Mouse (Mus musculus) E14TG2a.4 (cell line): ENCODE measurements around the gene Tmem63a.
A peak's percentile ranks its signal among the peaks of the same experiment; 100 is the strongest.

Source experiments
- H3K27me3 ChIP-seq: 2 replicates; pipeline ENCODE4 v1.6.1; 2014; ENCODE audit warnings: low read length, control low read depth; ENCODE audit not compliant: insufficient read depth
- H3K36me3 ChIP-seq: 2 replicates; pipeline ENCODE4 v1.6.1; 2014; ENCODE audit warnings: low read length, control low read depth; ENCODE audit not compliant: insufficient read depth
- H3K4me1 ChIP-seq: replicated peaks from 2 replicates; pipeline ENCODE4 v1.6.1; 2014; ENCODE audit warnings: low read depth, low read length, control low read depth
- H3K4me3 ChIP-seq: replicated peaks from 2 replicates; pipeline ENCODE4 v1.5.1; 2014; ENCODE audit warnings: mild to moderate bottlenecking, low read length
- H3K9me3 ChIP-seq: 2 replicates; pipeline ENCODE4 v1.6.1; 2014; ENCODE audit warnings: low read length, control low read depth
- CTCF ChIP-seq: conservative IDR thresholded peaks from 2 replicates; pipeline ENCODE4 v1.5.1; 2014; ENCODE audit warnings: low read length
- NANOG ChIP-seq: IDR thresholded peaks from 2 replicates; pipeline ENCODE4 v1.6.1; 2014; ENCODE audit warnings: borderline replicate concordance, low read length, mixed read lengths
- POU5F1 ChIP-seq: IDR thresholded peaks from 2 replicates; pipeline ENCODE4 v1.6.1; 2014; ENCODE audit warnings: low read length, borderline replicate concordance

The Tmem63a gene

GRCm38 (mm10) chr1:180990671-180991070 is 48.5 kb downstream of the Tmem63a start:
- TF ChIP-seq NANOG: no peak
- no peak for TF ChIP-seq CTCF
- no peak for TF ChIP-seq POU5F1
- H3K27me3 ChIP-seq: no peaks in the 10 kb centered on the region
- H3K9me3 ChIP-seq: no peaks in the 10 kb centered on the region
- no peak overlapping the region for H3K4me3 ChIP-seq
- H3K4me1 ChIP-seq: peaks cover 11% of the 10 kb centered on the region
- peaks cover 37% of the 10 kb centered on the region for H3K36me3 ChIP-seq

DNA sequence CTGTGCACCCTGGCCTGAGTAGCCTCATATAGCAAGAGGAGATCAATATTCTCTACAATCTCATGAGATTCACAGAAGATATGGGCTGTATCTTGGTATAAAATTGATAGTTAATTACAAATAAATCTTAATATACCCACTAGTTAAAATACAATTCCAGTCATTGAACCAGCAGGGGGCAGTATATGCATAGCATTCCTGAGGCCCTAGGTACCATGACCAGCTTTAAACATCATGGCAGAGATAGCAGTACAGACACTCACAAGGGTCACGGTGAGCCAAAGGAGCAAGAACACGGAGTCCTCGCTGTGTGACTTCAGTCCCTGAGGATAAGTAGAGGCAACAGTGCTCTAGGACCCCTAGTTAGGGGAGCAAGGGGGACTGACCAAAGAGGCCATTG is 50.0 kb downstream of the Tmem63a start:
- no peak overlapping the region for H3K4me3 ChIP-seq
- H3K27me3 ChIP-seq: no peaks in the 10 kb centered on the region
- H3K9me3 ChIP-seq: no peaks in the 10 kb centered on the region
- peaks cover 9% of the 10 kb centered on the region for H3K4me1 ChIP-seq
- TF ChIP-seq NANOG (no peak), CTCF (peak; percentile 63)
- peaks cover 42% of the 10 kb centered on the region for H3K36me3 ChIP-seq

GRCm38 (mm10) chr1:181000501-181001092 is 58.5 kb downstream of the Tmem63a start:
- Histone ChIP-seq H3K4me1 (no peaks in the 10 kb centered on the region), H3K27me3 (no peaks in the 10 kb centered on the region), H3K9me3 (no peaks in the 10 kb centered on the region), H3K36me3 (peaks cover 8% of the 10 kb centered on the region), H3K4me3 (no peak overlapping the region)
- TF ChIP-seq POU5F1 (no peak), CTCF (no peak), NANOG (no peak)

GRCm38 (mm10) chr1:181001217-181001616 is 59.1 kb downstream of the Tmem63a start:
- Histone ChIP-seq H3K4me3 (no peak overlapping the region), H3K27me3 (no peaks in the 10 kb centered on the region), H3K9me3 (no peaks in the 10 kb centered on the region), H3K4me1 (no peaks in the 10 kb centered on the region), H3K36me3 (0 out of 2 replicates have a peak, but pooled peaks cover 3% of the 10 kb centered on the region)
- TF ChIP-seq CTCF: no peak

DNA sequence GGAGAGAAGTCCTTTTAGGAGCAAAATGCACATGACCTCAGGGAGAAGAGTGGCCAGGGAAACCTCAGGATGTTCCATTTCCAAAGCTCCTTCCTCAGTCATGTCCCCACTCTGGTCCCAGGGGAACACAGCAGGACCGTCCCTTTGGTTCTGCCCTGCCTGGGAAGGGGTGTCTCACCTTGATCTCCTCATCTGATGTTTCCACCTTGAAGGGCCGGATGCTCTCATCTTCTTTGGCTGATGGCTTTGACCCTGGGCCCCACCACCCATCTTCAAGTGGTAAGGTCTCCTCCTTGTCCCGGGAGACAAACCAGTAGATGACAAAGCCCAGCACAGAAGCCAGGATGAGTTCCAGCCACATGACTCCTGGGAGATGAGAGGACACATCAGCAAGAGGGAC is 59.5 kb downstream of the Tmem63a start:
- H3K9me3 ChIP-seq: no peaks in the 10 kb centered on the region
- no peaks in the 10 kb centered on the region for H3K27me3 ChIP-seq
- TF ChIP-seq POU5F1 (no peak), CTCF (no peak), NANOG (no peak)

DNA sequence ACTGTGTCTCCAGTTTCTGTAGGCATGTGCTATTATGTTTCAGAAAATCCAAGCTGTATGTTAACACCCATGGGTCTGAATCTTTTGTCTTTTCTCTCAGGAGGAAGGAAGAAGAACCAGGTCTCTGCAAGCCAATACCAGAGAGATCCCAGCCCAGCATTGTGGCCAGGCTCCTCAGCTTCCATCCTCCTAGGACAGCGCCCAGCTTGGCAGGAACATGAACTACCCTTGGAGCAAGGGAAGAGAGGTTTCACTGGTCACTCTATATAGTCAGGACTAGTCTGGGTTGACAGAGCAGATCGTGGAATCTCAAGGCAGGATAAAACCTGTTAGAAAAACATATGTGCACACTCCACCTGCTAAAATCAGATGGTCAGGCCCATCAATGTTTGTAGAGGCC is 61.6 kb downstream of the Tmem63a start:
- H3K9me3 ChIP-seq: no peaks in the 10 kb centered on the region
- 0 out of 2 replicates have a peak, but pooled peaks cover 3% of the 10 kb centered on the region for H3K36me3 ChIP-seq
- no peaks in the 10 kb centered on the region for H3K4me1 ChIP-seq
- TF ChIP-seq CTCF (no peak), NANOG (no peak), POU5F1 (no peak)
- H3K27me3 ChIP-seq: no peaks in the 10 kb centered on the region
- no peak overlapping the region for H3K4me3 ChIP-seq

More for the DNA sequence above, 59.5 kb downstream of the Tmem63a start:
- H3K4me3 ChIP-seq: no peak overlapping the region
- H3K4me1 ChIP-seq: no peaks in the 10 kb centered on the region
- H3K36me3 ChIP-seq: 0 out of 2 replicates have a peak, but pooled peaks cover 3% of the 10 kb centered on the region

- no peaks in the 10 kb centered on the region for H3K9me3 ChIP-seq
- no peaks in the 10 kb centered on the region for H3K27me3 ChIP-seq
- H3K36me3 ChIP-seq: no peaks in the 10 kb centered on the region
- peaks cover 7% of the 10 kb centered on the region for H3K4me1 ChIP-seq
- H3K4me3 ChIP-seq: no peak overlapping the region
- TF ChIP-seq POU5F1 (no peak), CTCF (no peak), NANOG (no peak)
These were observed 63.2 kb downstream of the Tmem63a start for GRCm38 (mm10) chr1:181005331-181005730.

GRCm38 (mm10) chr1:181007831-181008230 is 65.7 kb downstream of the Tmem63a start:
- Histone ChIP-seq H3K9me3 (no peaks in the 10 kb centered on the region), H3K4me3 (no peak overlapping the region), H3K27me3 (0 out of 2 replicates have a peak, but pooled peaks cover 5% of the 10 kb centered on the region), H3K4me1 (peaks cover 23% of the 10 kb centered on the region), H3K36me3 (peaks cover 12% of the 10 kb centered on the region; the same call in 1 of the 2 replicates)
- TF ChIP-seq POU5F1 (no peak), CTCF (no peak), NANOG (no peak)

GRCm38 (mm10) chr1:181008266-181008665 is 66.1 kb downstream of the Tmem63a start:
- peaks cover 17% of the 10 kb centered on the region; the same call in 1 of the 2 replicates for H3K36me3 ChIP-seq
- TF ChIP-seq POU5F1 (no peak), CTCF (no peak), NANOG (no peak)
- peaks cover 23% of the 10 kb centered on the region for H3K4me1 ChIP-seq
- no peaks in the 10 kb centered on the region for H3K9me3 ChIP-seq
- H3K27me3 ChIP-seq: 0 out of 2 replicates have a peak, but pooled peaks cover 9% of the 10 kb centered on the region
- no peak overlapping the region for H3K4me3 ChIP-seq
